Mouse (Mus musculus): Measurements from ENCODE around the gene Cmpk1. TPM values are rescaled to one million over a fixed set of nuclear protein-coding genes. Genes with fewer than 3 reads are reported as not detected.

The Cmpk1 gene
- 65.8 and 67.2 TPM in 2 replicates for polyA plus RNA-seq (2015; fragmentation: Nextera tagmentation; extraction: Ambion mirVana)

GRCm38 (mm10) chr4:114986591-114987432, at the start of gene Cmpk1:
Gene Cmpk1, minus strand, starts transcription at chr4:114987241.

GRCm38 (mm10) chr4:114999773-115000428, 12.9 kb upstream of the Cmpk1 start, which contains the start of gene Stil:
Gene Stil, plus strand, starts transcription at chr4:115000159.

GRCm38 (mm10) chr4:114925917-114926312, 61.1 kb downstream of the Cmpk1 start, which contains the start of gene Foxe3:
Gene Foxe3, minus strand, starts transcription at chr4:114926013.

Other genes with a start within 250 kb of the Cmpk1 start
- gene Gm12830, start 165.5 kb downstream of the Cmpk1 start, polyA plus RNA-seq (2015; fragmentation: Nextera tagmentation; extraction: Ambion mirVana), result not detected in 2 replicates
- not detected in 2 replicates for gene Foxd2, start 78.4 kb downstream of the Cmpk1 start, polyA plus RNA-seq (2015; fragmentation: Nextera tagmentation; extraction: Ambion mirVana)
- not detected in 2 replicates for gene Foxe3, start 61.2 kb downstream of the Cmpk1 start, polyA plus RNA-seq (2015; fragmentation: Nextera tagmentation; extraction: Ambion mirVana)
- 9.9 and 11.3 TPM in 2 replicates for gene Stil, start 12.9 kb upstream of the Cmpk1 start, polyA plus RNA-seq (2015; fragmentation: Nextera tagmentation; extraction: Ambion mirVana)
- gene Tal1, start 69.2 kb upstream of the Cmpk1 start, polyA plus RNA-seq (2015; fragmentation: Nextera tagmentation; extraction: Ambion mirVana), result 18.9 and 22.7 TPM in 2 replicates
- 10.4 and 10.7 TPM in 2 replicates for gene Pdzk1ip1, start 101.5 kb upstream of the Cmpk1 start, polyA plus RNA-seq (2015; fragmentation: Nextera tagmentation; extraction: Ambion mirVana)
- gene Cyp4x1, start 147.0 kb upstream of the Cmpk1 start, polyA plus RNA-seq (2015; fragmentation: Nextera tagmentation; extraction: Ambion mirVana), result 0.02 and 0.07 TPM in 2 replicates

Data from spleen, postnatal 0 days (tissue).